Mouse (Mus musculus) testis, postnatal 14 days (tissue): ENCODE measurements around the gene Tm7sf3.
"Not testable (repeated sequence)": the region's sequence is repeated elsewhere in the genome, so short reads cannot be mapped to it uniquely, and the experiment has no call there.

Experiments used
- DNase-seq: peaks from one replicate; pipeline ENCODE4 v3.0.0; 2021; ENCODE audit warnings: low spot score

The Tm7sf3 gene

GRCm38 (mm10) chr6:146613907-146614306 is 28.7 kb downstream of the Tm7sf3 start:
- no peak for DNase-seq

DNA sequence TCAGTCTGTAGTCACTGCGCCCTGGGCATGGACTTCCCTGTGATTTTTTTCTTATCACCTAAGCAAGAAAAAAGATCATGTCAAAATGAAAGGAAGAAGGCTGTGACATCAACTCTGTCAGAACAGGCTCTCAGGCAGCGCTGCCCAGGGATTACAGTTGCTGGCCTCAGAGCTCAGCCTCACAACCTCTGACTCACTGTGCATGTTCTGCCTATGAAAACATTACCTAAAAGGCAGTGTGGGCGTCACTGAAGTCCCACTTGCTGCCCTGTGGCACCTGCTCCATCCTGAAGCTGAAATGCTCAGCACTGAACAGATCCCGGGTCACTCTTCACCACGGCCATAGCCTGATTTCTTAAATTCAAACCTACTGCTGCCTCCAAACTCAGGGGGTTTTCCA is 29.9 kb downstream of the Tm7sf3 start:
- no peak for DNase-seq

DNA sequence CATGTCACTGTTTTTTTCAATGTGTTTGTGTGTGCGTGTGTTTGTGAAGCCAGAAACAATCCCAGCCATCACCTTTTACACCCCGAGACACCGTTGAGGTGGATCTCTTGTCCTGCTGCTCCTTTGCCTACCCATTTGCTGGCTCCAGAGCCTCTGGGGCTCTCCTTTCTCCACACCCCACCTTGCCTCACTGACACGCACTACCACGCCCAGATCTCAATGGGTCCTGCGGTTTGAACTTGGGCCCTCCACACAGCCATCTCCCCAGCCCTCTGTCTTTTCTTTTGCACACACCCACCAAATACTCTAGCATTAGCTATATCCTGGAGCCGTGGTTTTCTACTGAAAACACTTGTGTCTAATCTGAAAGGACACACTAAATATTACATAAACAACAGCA is 30.7 kb downstream of the Tm7sf3 start:
- no peak for DNase-seq

DNA sequence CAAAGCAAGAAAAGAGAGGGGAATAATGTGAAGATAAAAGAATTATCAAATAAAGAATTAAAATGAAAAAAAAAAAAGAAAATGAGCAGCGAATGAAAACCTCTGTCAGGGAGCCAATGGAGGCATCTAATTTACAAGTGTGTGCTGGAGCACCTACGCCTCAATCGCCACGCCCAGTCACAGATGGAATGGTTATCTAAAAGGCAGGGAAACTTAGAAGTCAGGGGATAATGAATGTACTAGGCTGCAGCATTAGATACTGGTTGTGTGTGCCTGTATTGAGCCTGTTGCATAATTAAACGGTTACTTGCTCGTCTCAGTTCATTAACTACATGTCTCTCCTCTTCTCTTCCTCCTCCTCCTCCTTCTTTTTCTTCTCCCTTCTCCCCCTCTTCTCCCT is 31.2 kb downstream of the Tm7sf3 start:
- no peak for DNase-seq

- peak; percentile 23 for DNase-seq
These were observed 39.0 kb downstream of the Tm7sf3 start for GRCm38 (mm10) chr6:146603651-146604050.

DNA sequence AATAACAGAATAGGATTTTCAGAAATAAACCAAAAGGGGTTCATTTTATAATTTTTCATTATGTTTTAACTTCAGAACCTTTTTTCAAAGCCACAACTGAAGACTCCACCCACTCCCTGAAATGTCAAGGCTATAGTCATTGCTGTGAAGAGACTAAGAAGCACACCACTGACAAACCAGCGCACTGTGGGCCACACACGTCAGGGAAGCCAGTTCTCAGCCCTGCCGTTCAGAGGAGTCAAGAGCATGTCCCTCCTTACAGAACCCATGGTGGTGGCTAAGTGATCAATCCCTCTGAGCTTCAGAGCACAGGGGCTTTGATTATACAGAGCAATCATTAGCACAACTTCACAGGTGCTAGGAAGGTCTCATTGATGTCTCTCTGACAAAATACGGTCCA is 40.0 kb downstream of the Tm7sf3 start:
- no peak for DNase-seq

- DNase-seq = no peak
These were observed 57.5 kb downstream of the Tm7sf3 start for GRCm38 (mm10) chr6:146585134-146585533.

GRCm38 (mm10) chr6:146583366-146584046 is 59.1 kb downstream of the Tm7sf3 start:
- DNase-seq = no peak

- DNase-seq = no peak
These were observed 62.2 kb downstream of the Tm7sf3 start for GRCm38 (mm10) chr6:146580381-146580926.

GRCm38 (mm10) chr6:146578586-146578985 is 64.0 kb downstream of the Tm7sf3 start:
- no peak for DNase-seq

DNA sequence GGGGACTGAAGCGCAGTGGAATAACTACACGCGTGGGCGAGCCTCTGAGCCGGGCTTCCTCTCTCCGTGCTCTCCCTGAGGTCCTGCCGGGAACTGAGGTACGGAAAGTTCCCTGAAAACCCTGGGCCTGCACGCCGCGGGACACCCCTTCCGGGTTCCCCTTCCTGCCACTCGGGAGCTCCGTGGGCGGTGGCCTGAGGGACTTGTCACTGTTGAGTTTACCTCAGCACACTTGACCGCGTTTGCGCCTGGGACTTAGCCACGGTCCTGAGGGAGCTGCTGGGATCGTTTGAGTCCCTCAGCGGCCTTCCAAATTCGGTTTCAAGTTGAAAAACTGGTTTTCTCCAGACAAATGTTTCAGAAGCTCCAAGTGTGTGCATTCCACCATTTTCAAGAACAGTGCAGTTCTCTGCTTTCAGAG is 64.5 kb downstream of the Tm7sf3 start:
- DNase-seq = peak; percentile 82

- peak; percentile 98 for DNase-seq
These were observed 65.1 kb downstream of the Tm7sf3 start, which contains the start of gene Ints13 for GRCm38 (mm10) chr6:146577310-146578109. Gene Ints13, minus strand, starts transcription at chr6:146577835.

DNA sequence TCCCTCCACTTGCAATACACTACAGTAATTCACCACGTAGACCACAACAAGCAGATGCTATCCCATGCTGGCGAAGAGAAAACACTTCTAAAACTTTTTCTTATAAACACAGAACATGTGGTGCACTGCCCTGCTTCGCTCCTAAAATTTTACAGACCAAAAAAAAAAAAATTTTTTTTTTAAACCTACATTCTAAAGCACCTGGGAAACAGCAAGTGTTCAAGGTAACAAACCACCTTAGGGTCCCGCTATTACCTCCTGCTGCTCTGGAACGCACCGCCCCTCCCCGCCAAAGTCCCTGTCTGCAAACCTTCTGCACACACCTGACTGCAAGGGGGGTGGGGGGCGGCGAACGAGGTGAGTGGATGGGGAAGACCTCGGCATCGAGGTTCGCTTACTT is 65.7 kb downstream of the Tm7sf3 start, which contains the start of gene Fgfr1op2:
Fgfr1op2 (plus strand) TSS at position 301 of the 400 bp plus-strand sequence.
- no peak for DNase-seq

DNA sequence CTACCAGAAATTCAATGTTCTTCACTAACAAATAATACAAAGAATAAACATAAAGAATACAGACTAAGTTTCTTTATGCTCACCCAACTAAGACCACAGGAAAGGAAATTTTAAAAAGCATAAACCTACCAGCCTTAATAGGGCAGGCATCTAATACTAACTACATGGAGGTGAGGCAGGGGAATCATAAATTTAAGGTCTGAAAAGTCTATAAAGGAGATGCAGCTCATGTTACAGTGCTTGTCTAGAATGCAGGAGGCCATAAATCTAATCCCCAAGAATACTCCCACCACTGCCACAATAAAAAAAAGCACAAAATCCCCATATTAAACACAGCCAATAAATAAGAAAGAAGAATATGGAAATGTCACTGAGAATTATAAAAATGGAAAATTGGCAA is 70.6 kb downstream of the Tm7sf3 start:
- DNase-seq = no peak

- not testable (repeated sequence) for DNase-seq
These were observed 80.2 kb downstream of the Tm7sf3 start for GRCm38 (mm10) chr6:146562461-146562860.
